In genomic region chr11:21993597-21994376, GRCm38 (mm10) we compare ENCODE assay signal across 8 mouse cellular contexts. TPM values are rescaled to one million over a fixed set of nuclear protein-coding genes. Genes with fewer than 3 reads are reported as not detected.
DNase-seq lines count a peak whose midpoint lies in the region; ATAC-seq lines count a peak whose summit lies in the region.

No protein-coding gene starts in this region.

- DNase-seq in cerebellum, adult 11-12 months: peak; percentile 4
- DNase-seq in cerebellum, adult 9-10 months: no peak
- DNase-seq in B cell, adult 2 months: peak; percentile 53 to 64
- DNase-seq in embryo, embryonic 9.5 days (ENCODE audit: extremely low spot score): peak; percentile 73
- peak; percentile 56 to 57 for DNase-seq in heart, postnatal 14 days
- DNase-seq in kidney, postnatal 4 days: peak; percentile 54 to 72
- DNase-seq in midbrain, embryonic 14.5 days: peak; percentile 71

- H3K4me1 ChIP-seq in midbrain, embryonic 14.5 days (ENCODE audit: control insufficient read depth, insufficient read depth, low read length): peaks cover 18% of the 10 kb centered on the region; the same call in 1 of the 2 replicates

- intact Hi-C loops in heart, postnatal 14 days (cut with DNase I): no loop called here

- WGBS in midbrain, embryonic 14.5 days: 5% methylated on average over 42 of the region's 47 CpGs

- ATAC-seq in midbrain, embryonic 14.5 days (ENCODE audit: low FRiP score, low TSS enrichment): peak; percentile 1; the same call in 1 of the 2 replicates
- ATAC-seq in erythroblast, adult 5-6 weeks (replicated peaks; ENCODE audit: low FRiP score, poor library complexity, severe bottlenecking): no peak

- H3K36me3 ChIP-seq in midbrain, embryonic 14.5 days (ENCODE audit: control insufficient read depth, insufficient read depth, low read length): no peaks in the 10 kb centered on the region

- H3K4me3 ChIP-seq in midbrain, embryonic 14.5 days (replicated peaks; ENCODE audit: low read depth, low read length): peak overlapping the region; percentile 57

- peak overlapping the region; percentile 74 for H3K4me2 ChIP-seq in midbrain, embryonic 14.5 days (ENCODE audit: low read length)

- H3K9me3 ChIP-seq in midbrain, embryonic 14.5 days (ENCODE audit: control insufficient read depth, low read length): no peaks in the 10 kb centered on the region

- peak overlapping the region; percentile 78 for H3K27ac ChIP-seq in midbrain, embryonic 14.5 days (replicated peaks; ENCODE audit: low read depth, low read length)

- peaks cover 34% of the 10 kb centered on the region; the same call in 1 of the 2 replicates for H3K27me3 ChIP-seq in midbrain, embryonic 14.5 days (ENCODE audit: control insufficient read depth, insufficient read depth, low read length)

- peak overlapping the region; percentile 44 for H3K9ac ChIP-seq in midbrain, embryonic 14.5 days (replicated peaks; ENCODE audit: low read length)

RNA-seq across cellular contexts. Expression of gene Otx1, which starts 8.9 kb away (rescaled TPM):
- under 1 TPM in 1 of 2 experiments, not detected in 1; 0.10 TPM for total RNA-seq in heart, postnatal 14 days (2021)
- polyA plus RNA-seq in midbrain, embryonic 14.5 days (2014; fragmentation: Nextera tagmentation; extraction: Ambion mirVana): 9.9 and 15.2 TPM in 2 replicates
- total RNA-seq in erythroblast, adult 5-6 weeks (2015; ENCODE audit: low replicate concordance): not detected in 2 replicates
- total RNA-seq in erythroblast, adult 5-6 weeks (2017; ENCODE audit: low replicate concordance): not detected in 2 replicates
